Mouse (Mus musculus): ENCODE data around the gene Slc2a9.

Slc2a9 gene

GRCm38 (mm10) chr5:38402288-38402687 lies 100.7 kb downstream of the Slc2a9 start:
- in situ Hi-C loops (cut with MboI; ENCODE audit: unreplicated experiment in 2 of 2) = no loop called here

GRCm38 (mm10) chr5:38388857-38389256 lies 114.1 kb downstream of the Slc2a9 start:
- in situ Hi-C loops (cut with MboI; ENCODE audit: unreplicated experiment in 2 of 2) = no loop called here

- in situ Hi-C loops (cut with MboI; ENCODE audit: unreplicated experiment in 2 of 2) = no loop called here
Observed at GRCm38 (mm10) chr5:38388420-38388823, 114.5 kb downstream of the Slc2a9 start.

GRCm38 (mm10) chr5:38379970-38380369 lies 123.0 kb downstream of the Slc2a9 start:
- in situ Hi-C loops (cut with MboI; ENCODE audit: unreplicated experiment in 2 of 2) = no loop called here

GRCm38 (mm10) chr5:38372369-38372768 lies 130.6 kb downstream of the Slc2a9 start:
- in situ Hi-C loops (cut with MboI; ENCODE audit: unreplicated experiment in 2 of 2) = no loop called here

GRCm38 (mm10) chr5:38371308-38371707 lies 131.6 kb downstream of the Slc2a9 start:
- in situ Hi-C loops (cut with MboI; ENCODE audit: unreplicated experiment in 2 of 2) = no loop called here

- in situ Hi-C loops (cut with MboI; ENCODE audit: unreplicated experiment in 2 of 2) = no loop called here
Observed at GRCm38 (mm10) chr5:38366650-38367470, 136.1 kb downstream of the Slc2a9 start.

- in situ Hi-C loops (cut with MboI; ENCODE audit: unreplicated experiment in 2 of 2) = no loop called here
Observed at GRCm38 (mm10) chr5:38365521-38365920, 137.4 kb downstream of the Slc2a9 start.

GRCm38 (mm10) chr5:38364396-38364795 lies 138.5 kb downstream of the Slc2a9 start:
- in situ Hi-C loops (cut with MboI; ENCODE audit: unreplicated experiment in 2 of 2) = no loop called here

- in situ Hi-C loops (cut with MboI; ENCODE audit: unreplicated experiment in 2 of 2) = no loop called here
Observed at GRCm38 (mm10) chr5:38359716-38360115, 143.2 kb downstream of the Slc2a9 start.

GRCm38 (mm10) chr5:38356927-38357326 lies 146.0 kb downstream of the Slc2a9 start:
- in situ Hi-C loops (cut with MboI; ENCODE audit: unreplicated experiment in 2 of 2) = no loop called here

- in situ Hi-C loops (cut with MboI; ENCODE audit: unreplicated experiment in 2 of 2) = no loop called here
Observed at GRCm38 (mm10) chr5:38350351-38350929, 152.5 kb downstream of the Slc2a9 start.

- in situ Hi-C loops (cut with MboI; ENCODE audit: unreplicated experiment in 2 of 2) = no loop called here
Observed at GRCm38 (mm10) chr5:38346646-38347432, 156.1 kb downstream of the Slc2a9 start.

- in situ Hi-C loops (cut with MboI; ENCODE audit: unreplicated experiment in 2 of 2) = no loop called here
Observed at GRCm38 (mm10) chr5:38343101-38343500, 159.8 kb downstream of the Slc2a9 start.

- in situ Hi-C loops (cut with MboI; ENCODE audit: unreplicated experiment in 2 of 2) = no loop called here
Observed at GRCm38 (mm10) chr5:38334582-38334981, 168.4 kb downstream of the Slc2a9 start.

GRCm38 (mm10) chr5:38333381-38333780 lies 169.6 kb downstream of the Slc2a9 start:
- in situ Hi-C loops (cut with MboI; ENCODE audit: unreplicated experiment in 2 of 2) = no loop called here

GRCm38 (mm10) chr5:38318966-38319786 lies 183.8 kb downstream of the Slc2a9 start, which contains the start of gene Drd5:
TSS of gene Drd5 (plus strand) at chr5:38319367.
- in situ Hi-C loops (cut with MboI; ENCODE audit: unreplicated experiment in 2 of 2) = no loop called here

- in situ Hi-C loops (cut with MboI; ENCODE audit: unreplicated experiment in 2 of 2) = loop anchor here (5.0 kb wide), 3 partner anchors 158 to 313 kb away; no protein-coding TSS in a partner anchor
Observed at GRCm38 (mm10) chr5:38309795-38310194, 193.1 kb downstream of the Slc2a9 start.

- in situ Hi-C loops (cut with MboI; ENCODE audit: unreplicated experiment in 2 of 2) = loop anchor here (5.0 kb wide), 3 partner anchors 158 to 313 kb away; no protein-coding TSS in a partner anchor
Observed at GRCm38 (mm10) chr5:38308873-38309272, 194.1 kb downstream of the Slc2a9 start.
